10 mouse cellular contexts compared by ENCODE assay signal in the genomic region with DNA sequence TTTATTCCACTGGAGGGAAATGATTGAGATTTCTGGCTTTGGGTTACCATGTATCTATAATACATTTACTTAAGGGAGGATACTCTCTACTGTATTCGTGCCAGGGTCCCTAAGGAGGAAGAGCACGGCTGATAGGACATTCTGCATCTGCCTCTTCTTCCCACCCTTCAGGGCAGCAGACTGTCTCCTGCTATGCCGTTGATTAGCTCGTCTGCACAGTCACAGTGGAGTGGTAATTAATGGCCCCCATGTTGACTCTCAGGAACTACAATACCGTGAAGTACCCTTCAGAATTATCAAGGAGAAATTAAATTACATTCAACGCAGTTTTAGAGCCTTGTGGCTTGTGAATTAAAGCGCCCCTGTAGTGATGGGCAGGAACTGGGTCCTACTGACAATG. TPM values are rescaled to one million over a fixed set of nuclear protein-coding genes. Genes with fewer than 3 reads are reported as not detected.
DNase-seq lines count a peak whose midpoint lies in the region; ATAC-seq and TF ChIP-seq lines count a peak whose summit lies in the region.
"Had no signal": no experiment of that assay in that cellular context is flagged by ENCODE, and none has a peak within 500 bp of the region (broad histone marks: within the 10 kb centered on the region; RNA-seq: fewer than 3 reads in every experiment).

No protein-coding gene starts in this region.

- H3K4me3 ChIP-seq in forebrain, embryonic 14.5 days (ENCODE audit: low read depth, low read length), result no peak overlapping the region
- H3K4me3 ChIP-seq in forebrain, embryonic 10.5 days, result no peak overlapping the region
- H3K4me3 ChIP-seq in hindbrain, embryonic 12.5 days, result no peak overlapping the region
- no peak overlapping the region for H3K4me3 ChIP-seq in hindbrain, embryonic 10.5 days
- H3K4me3 ChIP-seq in midbrain, postnatal 0 days (ENCODE audit: low read depth, low read length), result no peak overlapping the region
- no peak overlapping the region for H3K4me3 ChIP-seq in midbrain, embryonic 10.5 days
- no peak overlapping the region for H3K4me3 ChIP-seq in neural tube, embryonic 15.5 days (replicated peaks)
- H3K4me3 ChIP-seq: kidney, embryonic 15.5 days had no signal

- no peak for ATAC-seq in forebrain, embryonic 14.5 days
- peak; percentile 69; the same call in 1 of the 2 replicates for ATAC-seq in hindbrain, embryonic 12.5 days (ENCODE audit: low FRiP score)
- ATAC-seq in midbrain, postnatal 0 days (ENCODE audit: low FRiP score), result no peak
- peak; percentile 88 for ATAC-seq in neural tube, embryonic 15.5 days (ENCODE audit: low FRiP score)
- ATAC-seq: activated CD4-positive, CD25-positive, alpha-beta regulatory T cell, adult 4 months had no signal

- H3K27me3 ChIP-seq in forebrain, embryonic 14.5 days (replicated peaks; ENCODE audit: control insufficient read depth, insufficient read depth, low read length), result no peaks in the 10 kb centered on the region
- H3K27me3 ChIP-seq in forebrain, embryonic 10.5 days (ENCODE audit: poor library complexity, severe bottlenecking), result no peaks in the 10 kb centered on the region
- H3K27me3 ChIP-seq in hindbrain, embryonic 12.5 days, result no peaks in the 10 kb centered on the region
- H3K27me3 ChIP-seq in hindbrain, embryonic 10.5 days (ENCODE audit: insufficient read depth, poor library complexity, severe bottlenecking), result no peaks in the 10 kb centered on the region
- no peaks in the 10 kb centered on the region for H3K27me3 ChIP-seq in midbrain, postnatal 0 days (ENCODE audit: insufficient read depth, low read length)
- no peaks in the 10 kb centered on the region for H3K27me3 ChIP-seq in midbrain, embryonic 10.5 days (ENCODE audit: low read depth, poor library complexity, severe bottlenecking)
- no peaks in the 10 kb centered on the region for H3K27me3 ChIP-seq in neural tube, embryonic 15.5 days (replicated peaks)
- H3K27me3 ChIP-seq: kidney, embryonic 15.5 days had no signal

- no peak overlapping the region for H3K4me2 ChIP-seq in forebrain, embryonic 14.5 days (ENCODE audit: low read length)
- no peak overlapping the region for H3K4me2 ChIP-seq in hindbrain, embryonic 12.5 days (replicated peaks)
- H3K4me2 ChIP-seq in midbrain, postnatal 0 days (ENCODE audit: low read depth, low read length, poor library complexity, severe bottlenecking), result no peak overlapping the region
- H3K4me2 ChIP-seq in neural tube, embryonic 15.5 days, result no peak overlapping the region
- H3K4me2 ChIP-seq: kidney, embryonic 15.5 days had no signal

- no peaks in the 10 kb centered on the region for H3K9me3 ChIP-seq in forebrain, embryonic 14.5 days (replicated peaks; ENCODE audit: control insufficient read depth, low read length)
- H3K9me3 ChIP-seq in forebrain, embryonic 10.5 days, result no peaks in the 10 kb centered on the region; the same call in 1 of the 2 replicates
- no peaks in the 10 kb centered on the region for H3K9me3 ChIP-seq in hindbrain, embryonic 12.5 days (replicated peaks)
- H3K9me3 ChIP-seq in hindbrain, embryonic 10.5 days, result no peaks in the 10 kb centered on the region
- H3K9me3 ChIP-seq in midbrain, postnatal 0 days (ENCODE audit: low read length), result no peaks in the 10 kb centered on the region
- no peaks in the 10 kb centered on the region for H3K9me3 ChIP-seq in midbrain, embryonic 10.5 days (replicated peaks)
- no peaks in the 10 kb centered on the region for H3K9me3 ChIP-seq in neural tube, embryonic 15.5 days (replicated peaks)
- H3K9me3 ChIP-seq: kidney, embryonic 15.5 days had no signal

- H3K27ac ChIP-seq in forebrain, embryonic 14.5 days (ENCODE audit: low read depth, low read length), result no peak overlapping the region
- no peak overlapping the region for H3K27ac ChIP-seq in forebrain, embryonic 10.5 days
- H3K27ac ChIP-seq in hindbrain, embryonic 12.5 days, result no peak overlapping the region
- H3K27ac ChIP-seq in hindbrain, embryonic 10.5 days, result no peak overlapping the region
- no peak overlapping the region for H3K27ac ChIP-seq in midbrain, postnatal 0 days (ENCODE audit: low read depth, low read length)
- H3K27ac ChIP-seq in midbrain, embryonic 10.5 days (replicated peaks), result no peak overlapping the region
- peak overlapping the region; percentile 2 for H3K27ac ChIP-seq in neural tube, embryonic 15.5 days (replicated peaks)
- H3K27ac ChIP-seq: kidney, embryonic 15.5 days had no signal

- DNase-seq in forebrain, embryonic 14.5 days (ENCODE audit: low spot score), result peak; percentile 10
- no peak for DNase-seq in forebrain, embryonic 10.5 days (ENCODE audit: extremely low spot score, low spot score)
- no peak for DNase-seq in hindbrain, embryonic 10.5 days (ENCODE audit: low spot score)
- peak; percentile 68 for DNase-seq in midbrain, postnatal 0 days (ENCODE audit: low spot score)
- no peak for DNase-seq in midbrain, embryonic 10.5 days (ENCODE audit: low spot score)
- no peak for DNase-seq in spleen, adult 18-20 months

- no peaks in the 10 kb centered on the region for H3K4me1 ChIP-seq in forebrain, embryonic 14.5 days (ENCODE audit: control insufficient read depth, insufficient read depth, low read length)
- peaks cover 13% of the 10 kb centered on the region; the same call in 1 of the 2 replicates for H3K4me1 ChIP-seq in forebrain, embryonic 10.5 days
- H3K4me1 ChIP-seq in hindbrain, embryonic 12.5 days, result peaks cover 4% of the 10 kb centered on the region
- peaks cover 9% of the 10 kb centered on the region; the same call in 1 of the 2 replicates for H3K4me1 ChIP-seq in hindbrain, embryonic 10.5 days (replicated peaks)
- H3K4me1 ChIP-seq in midbrain, postnatal 0 days (ENCODE audit: insufficient read depth, low read length), result no peaks in the 10 kb centered on the region
- H3K4me1 ChIP-seq in midbrain, embryonic 10.5 days, result peaks cover 2% of the 10 kb centered on the region
- peaks cover 13% of the 10 kb centered on the region for H3K4me1 ChIP-seq in neural tube, embryonic 15.5 days

- TF ChIP-seq CTCF in midbrain, postnatal 0 days (IDR thresholded peaks at IDR 0.05), result no peak

- 62% methylated on average over 7 of the region's 7 CpGs for WGBS in forebrain, embryonic 14.5 days
- WGBS in forebrain, embryonic 10.5 days, result 74% methylated on average over 7 of the region's 7 CpGs
- 50% methylated on average over 7 of the region's 7 CpGs for WGBS in hindbrain, embryonic 12.5 days
- WGBS in hindbrain, embryonic 10.5 days, result 73% methylated on average over 7 of the region's 7 CpGs
- 56% methylated on average over 7 of the region's 7 CpGs for WGBS in midbrain, postnatal 0 days
- WGBS in midbrain, embryonic 10.5 days, result 78% methylated on average over 7 of the region's 7 CpGs
- 27% methylated on average over 7 of the region's 7 CpGs for WGBS in neural tube, embryonic 15.5 days

- no peaks in the 10 kb centered on the region for H3K36me3 ChIP-seq in forebrain, embryonic 14.5 days (ENCODE audit: control insufficient read depth, insufficient read depth, low read length)
- H3K36me3 ChIP-seq in forebrain, embryonic 10.5 days (replicated peaks), result no peaks in the 10 kb centered on the region
- no peaks in the 10 kb centered on the region for H3K36me3 ChIP-seq in hindbrain, embryonic 12.5 days
- no peaks in the 10 kb centered on the region for H3K36me3 ChIP-seq in hindbrain, embryonic 10.5 days
- H3K36me3 ChIP-seq in midbrain, postnatal 0 days (ENCODE audit: insufficient read depth, low read length), result no peaks in the 10 kb centered on the region
- no peaks in the 10 kb centered on the region for H3K36me3 ChIP-seq in midbrain, embryonic 10.5 days
- H3K36me3 ChIP-seq in neural tube, embryonic 15.5 days, result no peaks in the 10 kb centered on the region
- H3K36me3 ChIP-seq: kidney, embryonic 15.5 days had no signal

- H3K9ac ChIP-seq in forebrain, embryonic 14.5 days (ENCODE audit: low read length), result no peak overlapping the region
- no peak overlapping the region for H3K9ac ChIP-seq in hindbrain, embryonic 12.5 days
- no peak overlapping the region for H3K9ac ChIP-seq in midbrain, postnatal 0 days (replicated peaks; ENCODE audit: low read length, poor library complexity, severe bottlenecking)
- no peak overlapping the region for H3K9ac ChIP-seq in neural tube, embryonic 15.5 days (replicated peaks)
- H3K9ac ChIP-seq: kidney, embryonic 15.5 days had no signal

RNA-seq across cellular contexts. Expression of a gene that starts 52.0 kb away (rescaled TPM):
- polyA plus RNA-seq in forebrain, embryonic 14.5 days (2014; fragmentation: Nextera tagmentation; extraction: Ambion mirVana), result 29.0 and 30.7 TPM in 2 replicates
- polyA plus RNA-seq in forebrain, embryonic 10.5 days (2016; fragmentation: Nextera tagmentation; extraction: Ambion mirVana), result 13.9 and 15.9 TPM in 2 replicates
- 36.4 and 36.8 TPM in 2 replicates for polyA plus RNA-seq in hindbrain, embryonic 12.5 days (2016; fragmentation: Nextera tagmentation; extraction: Ambion mirVana)
- polyA plus RNA-seq in hindbrain, embryonic 10.5 days (2016; fragmentation: Nextera tagmentation; extraction: Ambion mirVana), result 16.0 and 18.1 TPM in 2 replicates
- total RNA-seq in midbrain, postnatal 0 days (2014; rRNA removed), result 60.9 and 64.5 TPM in 2 replicates
- polyA plus RNA-seq in midbrain, postnatal 0 days (2015; fragmentation: Nextera tagmentation; extraction: Ambion mirVana), result 16.9 and 17.3 TPM in 2 replicates
- polyA plus RNA-seq in midbrain, embryonic 10.5 days (2016; fragmentation: Nextera tagmentation; extraction: Ambion mirVana), result 14.1 and 17.6 TPM in 2 replicates
- 22.0 and 22.3 TPM in 2 replicates for polyA plus RNA-seq in neural tube, embryonic 15.5 days (2015; fragmentation: Nextera tagmentation; extraction: Ambion mirVana)

Comparison
In these comparisons a context has a peak if more than half of its experiments do, and no peak if none do; other contexts are left out.
1. DNase-seq: peak in forebrain, embryonic 14.5 days (single experiment) and midbrain, postnatal 0 days (single experiment); none in forebrain, embryonic 10.5 days (single experiment), hindbrain, embryonic 10.5 days (single experiment), midbrain, embryonic 10.5 days (single experiment) and spleen, adult 18-20 months (0 of 2).
2. ATAC-seq: peak in hindbrain, embryonic 12.5 days (single experiment) and neural tube, embryonic 15.5 days (single experiment); none in forebrain, embryonic 14.5 days (single experiment) and midbrain, postnatal 0 days (single experiment).